Mouse (Mus musculus): ENCODE measurements at regions not wholly inside any gene's neighbourhood (a gene's known extent, or its start where the extent isn't known, plus 50 kb on each side); places are given as distances from the start of the nearest gene placed in this dataset.

DNA sequence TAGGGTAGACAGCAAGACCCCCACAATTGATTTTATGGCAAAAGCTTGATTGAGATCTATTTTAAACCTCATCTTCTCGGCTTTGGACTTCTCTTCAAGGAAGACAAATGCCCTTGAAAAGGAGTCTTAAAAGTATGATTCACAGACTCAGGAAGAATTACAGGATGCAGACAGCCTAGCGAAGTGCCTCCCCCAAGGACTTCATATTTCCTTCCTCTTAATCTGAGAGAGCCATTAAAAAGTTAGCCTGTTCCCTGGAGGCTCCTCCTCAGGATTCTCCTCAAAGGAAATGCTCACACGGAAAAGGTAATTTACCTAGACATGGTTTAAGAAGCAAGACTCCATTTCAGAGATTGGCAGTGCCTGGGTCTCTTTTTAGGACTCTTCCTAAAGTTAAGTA lies 122.1 kb downstream of the Gm10295 start:
- no peak for TF ChIP-seq CTCF (IDR thresholded peaks at IDR 0.05)
- TF ChIP-seq EP300 (IDR thresholded peaks at IDR 0.05): no peak
